Mouse (Mus musculus) bone marrow macrophage, adult 2 months (primary cell): Measurements from ENCODE around the gene 9130409I23Rik.

Source experiments
- CTCF ChIP-seq: IDR thresholded peaks from 2 replicates; pipeline ENCODE4 v1.5.1; 2012; ENCODE audit warnings: low read depth, mild to moderate bottlenecking, low read length, moderate library complexity
- POLR2A ChIP-seq: IDR thresholded peaks from 2 replicates; pipeline ENCODE4 v1.6.1; 2012; ENCODE audit warnings: mild to moderate bottlenecking, low read depth, low read length, borderline replicate concordance

- no peak for TF ChIP-seq CTCF
- no peak for TF ChIP-seq POLR2A
Measured at GRCm38 (mm10) chr1:181001621-181002020, 49.4 kb upstream of the 9130409I23Rik start.
